Mouse (Mus musculus) hindbrain, embryonic 14.5 days (tissue): ENCODE measurements around the gene Cdiptos. TPM values are rescaled to one million over a fixed set of nuclear protein-coding genes. Genes with fewer than 3 reads are reported as not detected.

ENCODE experiments used
- ATAC-seq: fragments of 200-750 bp; cut with Nextera tagmentation; 2 replicates; pipeline ENCODE4 v1.8.0; 2017; ENCODE audit warnings: moderate number of reproducible peaks, mild to moderate bottlenecking, moderate TSS enrichment, moderate library complexity; ENCODE audit not compliant: low FRiP score
- DNase-seq: peaks from one replicate; pipeline ENCODE4 v3.0.0-alpha.2; 2015; ENCODE audit warnings: low spot score
- H3K27ac ChIP-seq: fragments of 300-500 bp; sonication (generic); 2 replicates; pipeline ENCODE4 v1.5.1; 2014; ENCODE audit warnings: mild to moderate bottlenecking, moderate library complexity
- H3K27me3 ChIP-seq: fragments of 300-500 bp; sonication (generic); 2 replicates; pipeline ENCODE4 v1.6.1; 2014; ENCODE audit warnings: mild to moderate bottlenecking, low read length, mixed read lengths; ENCODE audit not compliant: control insufficient read depth, insufficient read depth
- H3K36me3 ChIP-seq: fragments of 300-500 bp; sonication (generic); replicated peaks from 2 replicates; pipeline ENCODE4 v1.6.1; 2014; ENCODE audit not compliant: control insufficient read depth, insufficient read depth
- H3K4me1 ChIP-seq: fragments of 300-500 bp; sonication (generic); replicated peaks from 2 replicates; pipeline ENCODE4 v1.6.1; 2014; ENCODE audit warnings: antibody characterized with exemption, low read length, mixed read lengths; ENCODE audit not compliant: control insufficient read depth, insufficient read depth
- H3K4me2 ChIP-seq: fragments of 300-500 bp; sonication (generic); replicated peaks from 2 replicates; pipeline ENCODE4 v1.6.1; 2014; ENCODE audit warnings: mild to moderate bottlenecking, moderate library complexity
- H3K4me3 ChIP-seq: fragments of 300-500 bp; sonication (generic); replicated peaks from 2 replicates; pipeline ENCODE4 v1.5.1; 2014; ENCODE audit warnings: mild to moderate bottlenecking, low read length
- H3K9ac ChIP-seq: fragments of 300-500 bp; sonication (generic); 2 replicates; pipeline ENCODE4 v1.6.1; 2014
- H3K9me3 ChIP-seq: fragments of 300-500 bp; sonication (generic); 2 replicates; pipeline ENCODE4 v1.6.1; 2016; ENCODE audit warnings: low read length; ENCODE audit not compliant: control insufficient read depth
- WGBS: fragments of 180-500 bp; shearing (Covaris S2); extraction: QIAGEN DNeasy Blood & Tissue Kit; methylation state at CpG from one replicate; pipeline ENCODE4 v1.1.7; 2014; 5-methylcytosine and 5-hydroxymethylcytosine counted together
- polyA plus RNA-seq: library from polyadenylated mRNA; unstranded; fragments of >200 nt; fragmentation: Nextera tagmentation; extraction: Ambion mirVana; gene quantifications from 2 replicates; pipeline ENCODE4 v1.2.1, GENCODE M21; 2014

The Cdiptos gene
- polyA plus RNA-seq, 1 experiment from 2014 or later = 0.98 TPM

GRCm38 (mm10) chr7:126926299-126926698 is 49.6 kb downstream of the Cdiptos start:
- H3K27ac ChIP-seq = no peak overlapping the region
- ATAC-seq = no peak
- no peaks in the 10 kb centered on the region for H3K9me3 ChIP-seq
- no peak for DNase-seq
- no peaks in the 10 kb centered on the region for H3K27me3 ChIP-seq
- H3K4me2 ChIP-seq = no peak overlapping the region
- H3K4me3 ChIP-seq = no peak overlapping the region
- peaks cover 9% of the 10 kb centered on the region; the same call in 1 of the 2 replicates for H3K36me3 ChIP-seq
- peaks cover 12% of the 10 kb centered on the region for H3K4me1 ChIP-seq
- WGBS = 68% methylated on average over 3 of the region's 3 CpGs
- no peak overlapping the region for H3K9ac ChIP-seq

GRCm38 (mm10) chr7:126923999-126924398 is 51.9 kb downstream of the Cdiptos start:
- Histone ChIP-seq H3K36me3 (no peaks in the 10 kb centered on the region), H3K4me2 (no peak overlapping the region), H3K27ac (no peak overlapping the region), H3K4me3 (no peak overlapping the region), H3K4me1 (no peaks in the 10 kb centered on the region; the same call in 1 of the 2 replicates), H3K27me3 (no peaks in the 10 kb centered on the region), H3K9me3 (no peaks in the 10 kb centered on the region), H3K9ac (no peak overlapping the region)
- ATAC-seq (no peak), DNase-seq (no peak)
- 21% methylated on average over 5 of the region's 5 CpGs for WGBS

- H3K36me3 ChIP-seq = no peaks in the 10 kb centered on the region
- H3K4me1 ChIP-seq = no peaks in the 10 kb centered on the region; the same call in 1 of the 2 replicates
- DNase-seq = peak; percentile 64
- 12% methylated on average over 5 of the region's 5 CpGs for WGBS
- H3K9ac ChIP-seq = no peak within 1 kb of the TSS
- H3K4me2 ChIP-seq = no peak within 1 kb of the TSS; the same call in 1 of the 2 replicates
- no peak within 1 kb of the TSS for H3K4me3 ChIP-seq
- H3K9me3 ChIP-seq = no peaks in the 10 kb centered on the region
- H3K27me3 ChIP-seq = no peaks in the 10 kb centered on the region
- H3K27ac ChIP-seq = peak within 1 kb of the TSS; percentile 56; the same call in 1 of the 2 replicates
- ATAC-seq = no peak
These were observed 53.3 kb downstream of the Cdiptos start, which contains the start of gene Tmem219 for GRCm38 (mm10) chr7:126922624-126923060. Gene Tmem219 (minus strand): TSS chr7:126922917.

Other genes starting within 250 kb of the Cdiptos start
- 96.5 and 97.0 TPM in 2 replicates for gene Mapk3, start 216.5 kb downstream of the Cdiptos start, polyA plus RNA-seq
- 1.0 and 1.8 TPM in 2 replicates for gene Gdpd3, start 209.8 kb downstream of the Cdiptos start, polyA plus RNA-seq
- gene Ypel3, start 199.1 kb downstream of the Cdiptos start, polyA plus RNA-seq = 206 and 218 TPM in 2 replicates
- gene Tbx6, start 194.6 kb downstream of the Cdiptos start, polyA plus RNA-seq = 0.21 and 0.26 TPM in 2 replicates
- 177 and 182 TPM in 2 replicates for gene Ppp4c, start 183.6 kb downstream of the Cdiptos start, polyA plus RNA-seq
- gene Fam57b, start 178.4 kb downstream of the Cdiptos start, polyA plus RNA-seq = 53.2 and 54.7 TPM in 2 replicates
- 0.74 TPM in 1 of 2 replicates, not detected in the other for gene 4930451I11Rik, start 144.5 kb downstream of the Cdiptos start, polyA plus RNA-seq
- gene Doc2a, start 128.7 kb downstream of the Cdiptos start, polyA plus RNA-seq = 16.5 and 25.7 TPM in 2 replicates
- gene Hirip3, start 114.1 kb downstream of the Cdiptos start, polyA plus RNA-seq = 10.1 and 11.1 TPM in 2 replicates
- 93.7 and 95.3 TPM in 2 replicates for gene Ino80e, start 113.7 kb downstream of the Cdiptos start, polyA plus RNA-seq
- gene Taok2, start 91.4 kb downstream of the Cdiptos start, polyA plus RNA-seq = 36.4 and 37.2 TPM in 2 replicates
- gene Tmem219, start 53.2 kb downstream of the Cdiptos start, polyA plus RNA-seq = 28.0 and 29.3 TPM in 2 replicates
- 102 and 104 TPM in 2 replicates for gene Kctd13, start 47.2 kb downstream of the Cdiptos start, polyA plus RNA-seq
- 8.0 and 10.9 TPM in 2 replicates for gene Asphd1, start 26.5 kb downstream of the Cdiptos start, polyA plus RNA-seq
- gene Sez6l2, start 25.5 kb downstream of the Cdiptos start, polyA plus RNA-seq = 68.9 and 70.1 TPM in 2 replicates
- 110 and 118 TPM in 2 replicates for gene Cdipt, start 184 bp downstream of the Cdiptos start, polyA plus RNA-seq
- gene Mvp, start 38.5 kb upstream of the Cdiptos start, polyA plus RNA-seq = 3.4 and 4.0 TPM in 2 replicates
- gene Pagr1b, start 40.4 kb upstream of the Cdiptos start, polyA plus RNA-seq = 0.70 TPM in 1 of 2 replicates, not detected in the other
- gene Pagr1a, start 41.3 kb upstream of the Cdiptos start, polyA plus RNA-seq = 31.5 and 38.6 TPM in 2 replicates
- 51.9 and 52.3 TPM in 2 replicates for gene Gm42742, start 45.0 kb upstream of the Cdiptos start, polyA plus RNA-seq
- gene Prrt2, start 45.1 kb upstream of the Cdiptos start, polyA plus RNA-seq = 46.7 and 57.0 TPM in 2 replicates
- gene Maz, start 50.9 kb upstream of the Cdiptos start, polyA plus RNA-seq = 68.6 and 73.1 TPM in 2 replicates
- 20.3 and 24.6 TPM in 2 replicates for gene Kif22, start 66.4 kb upstream of the Cdiptos start, polyA plus RNA-seq
- gene Zg16, start 111.2 kb upstream of the Cdiptos start, polyA plus RNA-seq = not detected in 2 replicates
- 1.7 and 1.9 TPM in 2 replicates for gene AI467606, start 115.3 kb upstream of the Cdiptos start, polyA plus RNA-seq
- gene Qprt, start 146.1 kb upstream of the Cdiptos start, polyA plus RNA-seq = 0.55 and 0.87 TPM in 2 replicates
- gene Spn, start 161.7 kb upstream of the Cdiptos start, polyA plus RNA-seq = not detected in 2 replicates
- gene Cd2bp2, start 220.0 kb upstream of the Cdiptos start, polyA plus RNA-seq = 63.7 and 64.9 TPM in 2 replicates
- gene Tbc1d10b, start 232.4 kb upstream of the Cdiptos start, polyA plus RNA-seq = 24.6 and 33.0 TPM in 2 replicates
- gene Mylpf, start 232.8 kb upstream of the Cdiptos start, polyA plus RNA-seq = 2.2 and 2.8 TPM in 2 replicates